Mouse (Mus musculus) bone marrow, adult 2 months (tissue): Measurements from ENCODE around the gene Nmt1.

Experiments used
- CTCF ChIP-seq: fragments of 200-500 bp; IDR thresholded peaks from 2 replicates; pipeline ENCODE4 v1.5.1; 2011; ENCODE audit warnings: low read length, control low read depth; ENCODE audit not compliant: control insufficient read depth, insufficient read depth
- POLR2A ChIP-seq: fragments of 200-500 bp; IDR thresholded peaks from 2 replicates; pipeline ENCODE4 v1.6.1; 2011; ENCODE audit warnings: low read depth, mild to moderate bottlenecking, control low read depth, low read length, borderline replicate concordance; ENCODE audit not compliant: control insufficient read depth

DNA sequence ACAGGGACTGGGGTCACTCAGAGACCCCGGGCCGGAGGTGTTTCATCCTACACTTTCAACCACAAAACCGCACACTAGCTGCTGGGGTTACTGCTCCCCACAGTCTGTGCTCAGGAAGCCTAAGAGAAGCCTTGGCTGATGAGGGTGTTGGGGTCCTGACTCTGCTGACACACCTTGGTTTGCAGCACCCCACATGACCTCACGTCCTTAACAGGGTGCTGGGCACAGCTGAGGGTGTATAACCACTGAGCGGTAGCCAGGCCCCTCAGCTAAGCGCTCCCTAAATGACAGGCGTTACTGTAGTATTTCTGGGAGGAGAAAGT, 29.8 kb upstream of the Nmt1 start:
- TF ChIP-seq CTCF (no peak), POLR2A (no peak)
